18 mouse cellular contexts compared by ENCODE assay signal in genomic region chr8:125975981-125976380, GRCm38 (mm10). TPM values are rescaled to one million over a fixed set of nuclear protein-coding genes. Genes with fewer than 3 reads are reported as not detected.
"Had no signal": no experiment of that assay in that cellular context is flagged by ENCODE, and none has a peak within 500 bp of the region (broad histone marks: within the 10 kb centered on the region; RNA-seq: fewer than 3 reads in every experiment).

No protein-coding gene starts in this region.

- ATAC-seq: midbrain, embryonic 16.5 days had no signal

- H3K9ac ChIP-seq: lung, embryonic 14.5 days; midbrain, embryonic 12.5 days; neural tube, embryonic 13.5 days; neural tube, embryonic 15.5 days had no signal

- H3K4me1 ChIP-seq: midbrain, embryonic 12.5 days; neural tube, embryonic 13.5 days; neural tube, embryonic 15.5 days had no signal

- H3K27ac ChIP-seq: midbrain, embryonic 12.5 days; neural tube, embryonic 13.5 days; neural tube, embryonic 15.5 days had no signal

- H3K4me3 ChIP-seq: midbrain, embryonic 12.5 days; myocyte; neural tube, embryonic 13.5 days; neural tube, embryonic 15.5 days had no signal

- H3K9me3 ChIP-seq: midbrain, embryonic 12.5 days; neural tube, embryonic 13.5 days; neural tube, embryonic 15.5 days had no signal

- H3K36me3 ChIP-seq: midbrain, embryonic 12.5 days; neural tube, embryonic 13.5 days; neural tube, embryonic 15.5 days had no signal

- H3K4me2 ChIP-seq: lung, embryonic 14.5 days; midbrain, embryonic 12.5 days; neural tube, embryonic 13.5 days; neural tube, embryonic 15.5 days had no signal

- DNase-seq: lung, adult 18-20 months; lung, embryonic 14.5 days; lung, postnatal 10 days; lung, postnatal 4 days; midbrain, embryonic 14.5 days; retina, postnatal 1 day; right cerebral cortex, adult 18-20 months; right cerebral cortex, postnatal 25 days; right cerebral cortex, postnatal 4 days; spleen, adult 18-20 months; thymus, adult 18-20 months; thymus, postnatal 14 days; thymus, postnatal 36 days had no signal

- H3K27me3 ChIP-seq: midbrain, embryonic 12.5 days; neural tube, embryonic 13.5 days; neural tube, embryonic 15.5 days had no signal

RNA-seq across cellular contexts. Expression of gene Kcnk1, which starts 19.0 kb away (rescaled TPM):
- polyA plus RNA-seq: myocyte had no signal
